Mouse (Mus musculus) inflammation-experienced regulatory T-cells, adult 6 months (primary cell): ENCODE measurements around the gene Topbp1. TPM values are rescaled to one million over a fixed set of nuclear protein-coding genes. Genes with fewer than 3 reads are reported as not detected.
A peak's percentile ranks its signal among the peaks of the same experiment; 100 is the strongest.
"Not testable (repeated sequence)": the region's sequence is repeated elsewhere in the genome, so short reads cannot be mapped to it uniquely, and the experiment has no call there.

ENCODE experiments used
- ATAC-seq: one replicate; pipeline ENCODE4 v1.8.0; 2017
- polyA plus RNA-seq, 3 experiments: library from polyadenylated mRNA; unstranded; fragments of 100-300 nt; shearing (Covaris generic); gene quantifications; one replicate each; pipeline ENCODE4 v1.2.1; 2017

Gene Topbp1
- polyA plus RNA-seq, 3 experiments from 2014 or later: 23.6 to 30.2 (median 29.7) TPM

DNA sequence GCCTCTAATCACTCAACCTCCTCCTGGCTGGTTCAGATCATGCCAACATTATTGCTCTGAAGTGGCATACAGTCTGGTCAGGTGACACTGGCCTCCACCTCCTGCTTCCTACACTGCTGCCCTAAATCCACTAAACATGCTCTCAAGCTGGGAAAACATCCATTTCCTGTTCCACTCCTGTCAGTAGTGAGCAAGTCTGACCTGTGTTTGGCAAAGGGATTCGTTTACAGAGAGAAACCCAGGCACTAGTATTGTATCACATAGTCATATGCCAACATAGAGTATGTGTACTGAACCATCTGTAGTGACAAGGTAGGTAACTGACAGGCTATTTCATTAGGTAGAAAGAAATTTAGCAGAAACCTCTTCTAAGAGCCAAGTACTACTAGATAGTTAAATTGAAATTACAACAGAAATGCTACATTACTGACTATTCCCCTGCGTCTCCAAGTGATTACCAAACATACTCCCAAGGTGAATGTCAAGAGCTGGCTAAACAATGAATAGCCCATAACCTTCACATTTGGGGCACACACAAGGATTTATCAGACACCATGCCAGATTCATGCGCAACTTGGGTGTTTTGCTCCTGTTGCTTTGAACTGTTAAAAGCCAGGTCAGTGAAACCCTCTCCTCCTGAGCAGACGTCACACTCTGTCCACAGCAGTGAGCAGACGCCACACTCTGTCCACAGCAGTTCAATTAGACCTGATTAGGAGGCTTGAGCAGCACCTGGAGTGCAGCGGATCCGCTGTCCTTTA is 48.7 kb downstream of the Topbp1 start:
- not testable (repeated sequence) for ATAC-seq

DNA sequence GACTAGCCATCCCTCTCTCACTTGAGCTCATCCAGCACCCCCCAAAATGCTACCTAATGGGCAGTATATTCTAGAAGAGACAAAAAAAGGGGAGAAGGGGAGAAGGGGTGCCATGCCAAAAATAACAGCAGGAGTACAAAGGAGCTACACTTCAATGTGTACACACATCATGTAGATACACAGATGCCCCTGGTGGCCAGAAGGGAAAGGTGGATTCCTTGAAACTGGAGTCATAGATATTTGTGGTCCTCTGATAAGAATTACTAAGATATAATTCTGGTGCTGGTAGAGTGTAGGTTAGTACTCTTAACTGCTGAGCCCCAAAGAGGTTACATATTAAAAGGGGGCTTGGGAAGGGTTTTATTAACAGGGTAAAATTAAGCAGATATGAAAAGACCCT is 52.9 kb downstream of the Topbp1 start:
- ATAC-seq: no peak

DNA sequence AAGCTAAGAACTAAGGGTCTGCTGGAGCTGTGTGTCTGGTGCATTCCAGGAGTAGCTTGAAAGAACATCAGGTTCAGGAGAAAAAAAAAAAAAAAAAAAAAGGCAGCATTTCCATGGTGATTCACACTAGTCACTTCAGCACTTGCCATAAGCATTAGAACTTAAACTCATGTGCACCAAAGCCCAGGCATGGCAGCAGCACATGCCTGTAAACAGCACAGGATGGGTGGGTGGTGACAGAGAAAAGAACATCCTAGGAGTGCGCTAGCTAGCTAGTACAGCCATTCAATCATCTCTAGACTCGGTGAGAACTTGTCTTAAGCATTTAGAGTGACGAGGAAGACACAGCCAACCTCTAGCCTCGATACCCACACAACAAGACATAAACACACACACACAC is 53.5 kb downstream of the Topbp1 start:
- ATAC-seq: no peak

DNA sequence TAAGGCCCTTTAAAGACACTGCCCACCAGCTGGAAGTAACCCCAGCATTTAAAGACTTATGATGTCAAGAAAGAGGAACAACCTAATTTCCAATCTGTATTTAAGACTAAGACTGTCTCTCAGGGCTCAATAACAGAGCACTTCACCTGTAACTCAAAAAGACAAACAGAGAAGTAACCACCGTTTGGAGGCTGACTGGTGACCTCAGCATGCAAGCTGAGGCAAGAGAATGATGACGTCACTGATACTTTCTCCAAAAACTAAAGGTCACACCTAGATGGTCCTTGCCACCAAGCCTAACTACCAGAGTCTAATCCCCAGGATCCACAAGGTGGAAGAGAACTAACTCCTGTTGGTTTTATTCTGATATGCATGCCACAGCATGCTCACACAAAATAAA is 55.6 kb downstream of the Topbp1 start:
- ATAC-seq: no peak

DNA sequence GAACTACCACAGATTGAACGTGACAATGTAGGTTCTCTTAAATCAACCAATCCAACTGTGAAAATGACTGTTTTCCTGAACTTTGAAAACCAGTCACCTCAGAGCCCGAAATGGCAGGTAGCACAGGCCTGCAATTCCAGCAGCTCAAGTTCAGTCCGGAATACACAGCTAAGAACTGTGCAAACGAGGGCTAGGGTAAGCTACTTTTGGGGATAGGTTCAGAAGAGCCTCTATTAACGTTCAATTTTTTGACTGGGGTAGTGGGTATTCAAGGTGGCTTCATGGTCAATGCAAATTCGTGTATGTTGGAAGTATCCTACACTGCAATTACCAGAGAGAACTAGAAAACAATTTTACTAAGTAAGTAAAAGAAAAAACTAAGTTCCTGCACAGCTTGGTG is 58.1 kb downstream of the Topbp1 start:
- ATAC-seq: no peak

DNA sequence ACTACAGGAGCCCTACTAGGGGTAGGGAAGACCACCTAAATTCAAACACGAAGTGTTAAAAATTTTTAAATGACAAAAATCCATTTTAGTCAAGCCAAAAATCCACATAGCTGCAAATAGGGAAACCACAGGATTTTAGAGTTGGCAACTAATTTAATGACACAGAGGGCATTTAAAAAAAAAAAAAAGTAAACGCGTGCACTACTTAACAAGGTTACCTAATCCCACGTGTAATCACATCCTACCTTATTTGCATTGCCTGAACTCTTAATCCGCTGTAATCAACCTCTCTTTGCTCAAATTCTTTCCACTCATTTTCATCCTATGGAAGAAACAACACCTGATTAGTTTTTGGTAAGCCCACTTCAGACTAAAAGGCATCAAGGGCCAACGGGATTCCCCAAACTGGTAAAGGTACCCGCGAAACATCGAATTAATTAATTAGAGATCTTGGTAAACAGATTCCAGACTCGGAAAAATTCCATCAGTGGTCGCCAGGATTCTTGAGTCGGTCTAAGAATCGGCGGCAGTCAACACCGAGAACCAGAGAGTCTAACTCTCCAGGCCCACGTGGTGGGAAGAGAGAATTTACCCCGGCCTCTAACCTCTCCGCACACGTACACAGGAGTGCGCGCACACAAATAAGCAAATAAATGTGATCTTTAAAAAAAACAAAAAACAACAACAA is 58.9 kb downstream of the Topbp1 start:
- ATAC-seq: no peak

DNA sequence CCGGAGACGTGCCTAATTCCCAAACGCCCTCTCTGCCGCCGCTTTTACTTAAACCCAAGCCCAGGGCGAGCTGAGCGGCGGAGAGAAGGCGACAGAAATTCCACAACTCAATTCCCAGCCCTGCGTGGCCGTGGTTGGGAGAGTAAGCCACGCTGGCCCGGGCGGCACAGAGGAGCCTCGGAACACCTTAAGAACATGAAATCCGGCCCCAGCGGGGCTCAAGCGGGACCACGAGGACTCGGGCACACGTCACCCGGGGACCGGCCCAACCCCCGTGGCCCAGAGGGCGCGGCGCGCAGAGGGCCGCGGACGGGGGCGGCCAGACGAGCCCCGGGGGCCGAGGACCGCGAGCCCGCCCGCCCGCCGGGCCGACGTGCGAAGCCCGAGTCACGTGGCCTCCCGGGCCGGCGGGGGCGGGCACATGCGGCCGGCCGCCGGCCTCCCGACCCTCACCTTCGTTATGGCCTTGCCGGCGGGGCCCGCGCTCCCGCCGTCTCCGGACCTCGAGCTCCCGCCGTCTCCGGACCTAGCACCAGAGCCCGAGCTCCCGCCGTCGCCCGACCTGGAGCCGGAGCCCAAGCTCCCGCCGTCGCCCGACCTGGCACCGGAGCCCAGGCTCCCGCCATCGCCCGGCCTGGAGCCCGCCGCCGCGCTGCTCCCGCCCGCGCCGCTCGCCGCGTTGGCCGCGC is 59.7 kb downstream of the Topbp1 start:
- peak; percentile 1 for ATAC-seq

DNA sequence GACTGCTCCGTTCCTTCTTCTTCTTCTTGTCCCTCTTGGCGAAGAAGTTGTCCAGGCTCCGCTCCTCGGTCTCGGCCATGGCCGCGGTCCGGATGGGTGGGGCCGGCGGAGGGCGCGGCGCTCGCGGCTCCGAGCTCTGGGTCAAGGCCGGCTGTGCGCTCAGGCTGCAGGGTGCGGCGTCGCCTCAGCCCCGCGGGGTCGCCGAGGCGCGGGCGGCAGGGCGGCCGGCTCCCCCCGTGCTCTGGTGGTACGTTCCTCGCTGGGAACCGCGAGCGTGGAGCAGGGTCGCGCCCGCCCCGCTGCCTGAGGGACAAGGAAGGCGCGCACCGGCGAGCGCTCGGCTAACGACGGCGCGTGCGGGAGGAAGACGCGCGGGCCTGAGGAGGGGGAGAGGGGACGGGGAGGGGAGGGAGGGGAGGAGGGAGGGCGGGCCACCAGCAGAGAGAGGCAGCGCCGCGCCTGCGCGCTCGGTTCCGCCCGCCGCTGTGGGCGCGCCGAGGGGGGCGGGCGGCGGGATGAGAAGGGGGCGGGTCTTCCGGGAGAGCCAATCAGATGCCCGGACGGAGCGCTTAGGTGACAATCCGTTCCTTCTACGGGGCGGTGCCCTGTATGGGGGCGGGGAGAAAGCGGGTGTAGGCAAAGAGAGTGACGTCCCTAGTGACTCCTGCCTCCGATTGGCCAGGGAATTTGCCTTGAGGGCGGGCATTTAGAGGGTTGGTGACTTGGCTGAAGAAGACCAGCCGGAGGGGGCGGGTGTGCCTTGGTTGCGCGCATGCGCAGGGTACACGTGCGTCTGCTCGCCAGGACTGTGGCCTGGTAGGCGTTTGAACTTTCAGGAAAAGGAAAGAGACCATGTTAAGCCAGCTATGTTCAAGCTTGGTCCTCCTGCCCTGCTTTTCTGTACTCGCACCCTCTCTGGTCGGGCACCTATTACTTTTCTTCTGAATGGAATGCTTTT is 60.6 kb downstream of the Topbp1 start, which contains the start of gene Cdv3:
TSS of gene Cdv3 (minus strand) at position 551 of the 958 bp plus-strand sequence.
- ATAC-seq: peak; percentile 95

DNA sequence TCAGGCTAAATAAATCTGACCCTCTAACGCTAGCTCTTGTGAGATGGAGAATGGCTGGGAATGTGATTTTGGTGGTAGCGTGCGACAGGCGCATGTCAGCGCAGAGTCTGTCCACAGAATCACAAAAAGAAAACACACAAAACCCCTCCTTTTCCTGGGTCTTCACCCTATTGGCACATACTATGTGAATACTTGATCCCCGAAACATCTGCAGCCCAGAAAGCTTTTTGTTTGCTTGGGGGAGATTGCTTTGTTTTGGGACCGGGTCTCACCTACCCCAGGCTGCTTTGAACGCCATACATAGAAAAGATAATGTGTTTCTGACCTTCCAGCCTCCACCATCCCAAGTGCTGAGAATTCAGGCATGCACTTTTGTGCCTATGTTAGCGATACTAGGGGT is 61.3 kb downstream of the Topbp1 start:
- ATAC-seq: no peak

DNA sequence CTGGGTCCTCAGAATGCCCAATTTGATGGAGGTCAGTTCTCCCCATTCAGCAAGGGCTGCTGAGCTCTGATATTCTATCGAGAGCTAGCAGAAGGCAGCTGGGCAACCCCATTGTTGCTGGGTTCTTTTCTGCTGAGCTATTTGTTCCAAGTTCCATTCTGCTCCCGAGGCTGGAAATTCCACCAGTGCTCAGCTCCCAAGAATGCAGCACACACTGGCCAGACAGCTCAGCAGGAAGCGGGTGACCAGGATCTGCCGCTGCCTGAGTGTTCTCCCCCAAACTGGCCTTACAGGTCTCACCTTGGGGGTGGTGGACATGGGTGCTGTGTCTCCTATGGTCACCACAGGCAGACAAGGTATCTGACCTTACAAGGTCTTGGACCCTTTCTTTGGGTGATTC is 64.9 kb downstream of the Topbp1 start:
- no peak for ATAC-seq

DNA sequence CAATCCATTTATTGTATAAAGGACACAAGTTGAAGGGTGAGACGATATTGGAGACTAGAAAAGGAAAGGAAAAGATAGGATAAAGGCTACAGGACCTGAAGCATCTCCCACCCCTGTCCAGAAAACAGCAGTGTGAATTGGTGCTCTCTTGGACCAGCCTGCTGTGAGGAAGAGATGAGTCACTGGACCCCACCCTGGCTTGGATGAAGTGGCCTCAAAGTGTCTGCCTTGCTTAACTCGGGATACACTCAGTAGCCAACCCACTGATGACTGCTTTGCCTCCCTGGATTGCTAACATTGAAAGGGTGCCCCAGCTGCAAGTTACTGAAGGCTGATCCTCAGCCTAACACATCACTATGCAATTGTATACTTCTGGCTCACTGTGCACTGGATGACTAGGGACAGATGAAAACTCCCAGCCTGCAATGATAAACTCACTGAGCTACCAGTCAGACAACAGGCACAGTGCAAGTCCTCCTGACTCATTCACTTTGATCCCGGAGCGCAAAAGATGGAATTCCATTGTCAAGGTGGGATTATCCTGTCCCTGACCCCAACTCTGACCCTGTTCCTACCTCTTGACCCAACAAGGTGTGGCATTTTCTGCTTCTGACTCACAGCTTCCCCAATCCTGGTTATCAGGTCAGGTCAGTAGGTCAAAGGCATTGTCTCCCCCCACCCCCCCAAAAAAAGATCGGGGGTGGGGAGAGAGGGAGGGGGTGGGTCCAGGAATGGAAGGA is 67.4 kb downstream of the Topbp1 start:
- ATAC-seq: no peak

DNA sequence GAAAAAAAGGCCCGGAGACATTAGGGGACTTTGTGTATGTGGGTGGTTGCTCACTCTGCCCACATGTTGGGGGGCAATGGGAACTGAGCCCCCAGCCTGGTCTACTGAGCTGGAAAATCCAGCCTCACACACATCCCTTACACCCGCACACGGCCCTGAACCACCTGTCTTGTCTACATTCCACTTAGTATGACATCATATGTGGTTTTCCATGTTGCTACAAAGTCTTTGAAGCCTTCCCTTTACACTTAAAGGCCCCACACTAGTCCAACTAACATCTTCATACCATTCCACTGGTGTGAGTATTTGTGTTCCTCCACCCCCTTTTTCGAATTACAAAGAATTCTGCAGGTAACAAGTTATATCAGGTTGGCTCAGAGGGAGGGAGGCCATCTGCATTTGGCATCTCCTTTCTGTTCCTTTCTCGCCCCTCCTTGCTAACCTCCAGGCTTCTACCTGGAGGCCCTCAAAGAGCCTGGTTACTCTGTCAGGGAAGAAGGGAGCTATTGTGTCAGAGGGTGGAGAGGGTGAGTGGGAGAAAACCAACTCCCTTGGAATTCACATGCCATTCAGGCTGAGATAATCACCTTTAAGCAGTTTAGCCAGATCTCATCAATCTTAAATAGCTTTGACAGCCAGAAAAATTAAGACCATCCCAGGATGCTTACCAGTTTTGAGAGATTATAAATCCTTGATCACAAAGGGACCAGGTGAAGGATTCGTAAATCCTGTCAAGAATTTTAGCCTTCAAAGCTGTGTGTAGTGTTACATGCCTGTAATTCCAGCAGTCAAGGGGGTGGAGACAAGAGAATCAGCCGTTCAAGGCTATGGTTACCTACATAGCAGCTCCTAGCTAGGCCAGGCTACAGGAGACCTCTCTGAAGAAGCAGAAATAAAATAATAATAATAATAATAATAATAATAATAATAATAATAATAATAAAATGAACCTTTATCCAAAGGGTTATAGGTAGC is 71.6 kb downstream of the Topbp1 start:
- no peak for ATAC-seq

DNA sequence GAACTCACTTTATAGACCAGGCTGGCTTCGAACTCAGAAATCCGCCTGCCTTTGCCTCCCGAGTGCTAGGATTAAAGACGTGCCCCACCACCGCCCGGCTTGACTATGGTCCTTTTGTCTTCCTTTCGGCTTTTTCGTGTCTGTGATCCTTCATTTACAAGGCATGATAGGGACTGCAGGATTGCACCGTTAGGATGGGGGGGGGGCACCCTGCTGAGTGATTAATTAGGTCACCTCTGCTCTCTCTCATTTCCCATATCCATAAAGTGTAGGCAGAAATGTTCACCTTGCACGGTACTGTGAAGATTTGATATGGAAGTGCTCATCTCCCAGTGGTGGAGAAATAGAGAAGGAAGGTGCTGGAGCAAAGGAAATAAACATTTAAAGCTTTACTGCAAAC is 73.7 kb downstream of the Topbp1 start:
- no peak for ATAC-seq

DNA sequence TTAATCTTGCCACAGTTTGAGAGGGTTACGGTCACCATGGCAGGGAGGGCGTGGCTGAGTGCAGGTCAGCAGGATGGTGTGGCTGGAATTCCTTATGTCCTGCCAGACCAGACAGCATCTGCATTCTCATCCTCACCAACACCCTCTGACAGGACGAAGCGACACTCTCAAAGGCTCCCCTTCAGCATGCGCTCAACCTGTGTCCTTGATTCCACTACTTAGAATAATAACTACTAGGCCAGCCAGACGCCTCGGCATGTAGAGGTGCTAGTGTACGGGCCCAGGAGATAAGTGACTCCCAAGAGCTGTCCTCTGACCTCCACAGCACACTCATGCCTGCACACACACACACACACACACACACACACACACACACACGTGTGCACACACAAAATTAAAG is 74.2 kb downstream of the Topbp1 start:
- no peak for ATAC-seq

DNA sequence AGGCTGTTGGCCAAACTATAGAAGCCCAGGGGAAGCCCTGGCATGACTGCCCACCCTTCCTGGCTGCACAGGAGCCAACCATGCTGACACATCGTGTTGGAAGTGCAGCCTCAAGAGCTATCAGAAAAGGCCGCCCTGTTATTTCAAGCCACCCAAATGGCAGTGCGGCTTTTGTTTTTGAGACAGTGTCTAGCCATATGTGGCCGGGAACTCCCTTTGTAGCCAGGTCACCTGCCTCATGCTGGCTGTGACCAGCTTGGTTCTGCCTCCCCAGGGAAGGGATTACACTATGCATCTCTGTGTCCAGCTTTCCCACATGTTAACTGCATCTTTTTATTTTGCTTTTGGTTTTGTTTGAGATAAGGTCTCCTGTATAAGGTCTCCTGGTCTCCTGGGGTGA is 75.6 kb downstream of the Topbp1 start:
- no peak for ATAC-seq

DNA sequence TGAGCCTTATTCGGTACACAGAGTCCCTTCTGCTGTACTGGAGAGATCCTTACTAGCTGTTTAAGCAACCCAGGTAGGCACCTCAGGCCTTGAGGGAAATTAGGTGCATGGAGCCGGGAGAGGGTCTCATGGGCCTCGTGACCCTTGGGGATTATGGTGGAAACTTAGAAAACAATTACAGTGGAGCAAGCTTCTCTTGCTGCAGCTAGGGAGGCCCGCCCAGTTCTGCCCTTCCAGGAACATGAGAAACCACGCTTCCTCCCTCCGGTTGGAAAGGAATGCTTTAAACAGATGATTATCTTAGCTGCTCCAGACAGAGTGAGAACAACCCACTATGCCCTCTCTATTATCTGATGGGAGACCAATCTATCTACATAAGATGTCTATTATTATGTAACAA is 78.0 kb downstream of the Topbp1 start:
- no peak for ATAC-seq

DNA sequence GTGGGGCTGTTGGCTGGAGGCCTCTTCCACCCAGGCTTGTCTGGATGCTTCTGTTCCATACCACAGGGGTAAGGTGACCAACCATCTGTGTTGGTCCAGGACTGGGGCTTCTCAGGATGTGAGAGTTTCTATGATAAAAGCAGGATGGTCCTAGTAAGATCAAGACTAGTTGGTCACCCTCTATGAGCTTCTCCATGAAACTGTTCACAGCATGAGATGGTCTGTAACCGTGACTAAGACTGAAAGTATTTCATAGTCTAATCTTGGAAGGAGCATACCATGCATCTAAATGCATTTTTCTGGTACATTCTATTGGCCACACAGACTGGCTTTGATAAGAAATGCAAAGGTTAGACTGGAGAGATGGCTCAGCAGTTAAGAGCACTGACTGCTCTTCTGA is 78.6 kb downstream of the Topbp1 start:
- no peak for ATAC-seq

DNA sequence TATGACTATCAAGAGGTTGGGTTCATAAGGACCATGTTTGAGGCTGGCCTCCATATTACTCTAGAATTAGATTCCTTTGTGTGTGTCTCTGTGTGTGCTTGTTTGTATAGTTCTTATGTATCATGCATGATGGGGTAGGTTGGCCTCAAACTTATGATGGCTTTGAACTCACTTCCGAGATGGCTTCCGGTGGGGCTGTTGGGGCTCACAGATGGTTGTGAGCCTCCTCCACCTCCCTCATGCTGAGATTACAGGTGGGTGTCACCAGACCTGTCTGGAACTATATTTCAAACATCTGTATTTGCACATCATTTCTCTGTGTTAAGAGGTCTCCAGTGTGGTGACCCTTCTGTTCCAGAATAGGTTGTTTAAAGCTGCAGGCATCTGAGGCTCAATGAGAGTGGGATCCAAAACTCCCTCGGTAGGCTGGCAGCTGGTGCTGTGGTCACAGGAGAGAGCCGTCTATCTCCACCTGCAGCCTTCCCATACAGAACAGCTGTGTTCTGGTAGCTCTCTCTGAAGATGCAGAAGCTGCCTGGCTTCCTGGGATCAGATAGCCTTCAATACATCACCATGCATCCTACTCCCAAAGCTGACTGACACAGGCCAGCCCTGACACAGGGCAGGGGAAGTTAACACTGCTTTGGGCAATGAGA is 79.3 kb downstream of the Topbp1 start:
- ATAC-seq: no peak

DNA sequence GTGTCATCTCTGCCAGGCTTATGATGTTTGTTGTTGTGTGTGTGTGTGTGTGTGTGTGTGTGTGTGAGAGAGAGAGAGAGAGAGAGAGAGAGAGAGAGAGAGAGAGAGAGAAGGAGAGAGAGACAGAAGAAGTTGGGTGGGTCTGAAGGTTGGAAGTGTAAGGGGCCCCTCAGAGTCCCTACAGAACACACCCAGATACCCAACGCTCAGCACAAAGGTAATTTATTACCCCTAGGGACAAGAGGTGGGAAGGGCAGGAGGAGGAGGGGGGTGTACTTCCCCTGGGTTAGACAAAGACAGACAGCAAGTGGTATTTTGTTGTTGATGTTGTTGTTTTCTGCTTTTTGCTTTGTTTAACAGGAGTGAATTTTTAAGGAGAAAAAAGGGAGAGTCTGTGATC is 80.6 kb downstream of the Topbp1 start:
- no peak for ATAC-seq

DNA sequence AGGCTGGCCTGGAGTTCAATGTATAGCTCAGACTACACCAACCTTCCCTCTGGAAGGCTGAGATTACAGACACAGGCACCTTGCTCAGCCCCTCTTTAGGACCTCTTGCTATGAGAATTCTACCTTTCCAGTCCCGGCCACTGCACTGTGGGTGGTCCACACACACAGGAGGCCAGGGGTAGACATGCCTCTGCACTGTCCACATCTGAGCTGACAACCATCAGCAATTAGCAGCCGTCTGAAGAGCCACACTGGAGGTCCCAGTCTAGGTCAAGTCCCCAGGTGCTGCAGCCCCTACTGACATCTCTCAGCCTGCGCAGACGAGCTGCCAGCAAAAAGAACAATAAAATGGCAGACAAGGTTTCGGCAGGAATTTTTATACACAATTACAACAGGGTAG is 81.6 kb downstream of the Topbp1 start:
- ATAC-seq: no peak
